Mouse (Mus musculus): ENCODE data around the gene Zfp64. TPM values are rescaled to one million over a fixed set of nuclear protein-coding genes. Genes with fewer than 3 reads are reported as not detected.

Zfp64 gene
- polyA plus RNA-seq, 1 experiment: 28.1 TPM

GRCm38 (mm10) chr2:168960814-168961213 lies 5.4 kb upstream of the Zfp64 start:
- TF ChIP-seq FOSL1 (IDR thresholded peaks at IDR 0.05; ENCODE audit: insufficient read depth, low read length, poor library complexity, severe bottlenecking) (no peak), MAX (IDR thresholded peaks at IDR 0.05) (no peak), USF1 (IDR thresholded peaks at IDR 0.05; ENCODE audit: low read depth) (no peak), MYOD1 (IDR thresholded peaks at IDR 0.05; ENCODE audit: control insufficient read depth, insufficient read length, low read depth) (no peak), CTCF (IDR thresholded peaks at IDR 0.05; ENCODE audit: control insufficient read depth, insufficient read depth, insufficient read length) (no peak), CEBPB (IDR thresholded peaks at IDR 0.05; ENCODE audit: low read depth) (no peak), MYOG (IDR thresholded peaks at IDR 0.05; ENCODE audit: control insufficient read depth, extremely low read depth, insufficient read length) (no peak)
- H3K79me3 ChIP-seq (ENCODE audit: low read depth): no peaks in the 10 kb centered on the region
- H3K36me3 ChIP-seq (ENCODE audit: control insufficient read depth, insufficient read depth): no peaks in the 10 kb centered on the region
- no peak overlapping the region for H3K4me3 ChIP-seq (ENCODE audit: insufficient read depth, poor library complexity, severe bottlenecking)
- no peak overlapping the region for H3ac ChIP-seq (ENCODE audit: control insufficient read depth, insufficient read length, low read depth)
- no peaks in the 10 kb centered on the region for H3K79me2 ChIP-seq (ENCODE audit: control insufficient read depth, insufficient read depth)
- H3K27me3 ChIP-seq (ENCODE audit: control insufficient read depth, insufficient read depth, insufficient read length): peaks cover under 1% of the 10 kb centered on the region

GRCm38 (mm10) chr2:168959339-168959885 lies 4.0 kb upstream of the Zfp64 start:
- no peak overlapping the region for H3ac ChIP-seq (ENCODE audit: control insufficient read depth, insufficient read length, low read depth)
- no peaks in the 10 kb centered on the region for H3K27me3 ChIP-seq (ENCODE audit: control insufficient read depth, insufficient read depth, insufficient read length)
- peaks cover 5% of the 10 kb centered on the region for H3K79me3 ChIP-seq (ENCODE audit: low read depth)
- TF ChIP-seq CEBPB (IDR thresholded peaks at IDR 0.05; ENCODE audit: low read depth): no peak
- no peak for TF ChIP-seq CTCF (IDR thresholded peaks at IDR 0.05; ENCODE audit: control insufficient read depth, insufficient read depth, insufficient read length)
- TF ChIP-seq MYOD1 (IDR thresholded peaks at IDR 0.05; ENCODE audit: control insufficient read depth, insufficient read length, low read depth): no peak
- no peak for TF ChIP-seq USF1 (IDR thresholded peaks at IDR 0.05; ENCODE audit: low read depth)
- TF ChIP-seq FOSL1 (IDR thresholded peaks at IDR 0.05; ENCODE audit: insufficient read depth, low read length, poor library complexity, severe bottlenecking): no peak
- TF ChIP-seq MAX (IDR thresholded peaks at IDR 0.05): no peak
- no peak for TF ChIP-seq MYOG (IDR thresholded peaks at IDR 0.05; ENCODE audit: control insufficient read depth, extremely low read depth, insufficient read length)
- no peak overlapping the region for H3K4me3 ChIP-seq (ENCODE audit: insufficient read depth, poor library complexity, severe bottlenecking)
- H3K36me3 ChIP-seq (ENCODE audit: control insufficient read depth, insufficient read depth): no peaks in the 10 kb centered on the region
- H3K79me2 ChIP-seq (ENCODE audit: control insufficient read depth, insufficient read depth): peaks cover 7% of the 10 kb centered on the region

- H3K27me3 ChIP-seq (ENCODE audit: control insufficient read depth, insufficient read depth, insufficient read length): no peaks in the 10 kb centered on the region
- peaks cover 12% of the 10 kb centered on the region for H3K36me3 ChIP-seq (ENCODE audit: control insufficient read depth, insufficient read depth)
- TF ChIP-seq CTCF (IDR thresholded peaks at IDR 0.05; ENCODE audit: control insufficient read depth, insufficient read depth, insufficient read length): no peak
- TF ChIP-seq MYOD1 (IDR thresholded peaks at IDR 0.05; ENCODE audit: control insufficient read depth, insufficient read length, low read depth): no peak
- no peak for TF ChIP-seq MYOG (IDR thresholded peaks at IDR 0.05; ENCODE audit: control insufficient read depth, extremely low read depth, insufficient read length)
- TF ChIP-seq CEBPB (IDR thresholded peaks at IDR 0.05; ENCODE audit: low read depth): no peak
- TF ChIP-seq USF1 (IDR thresholded peaks at IDR 0.05; ENCODE audit: low read depth): no peak
- TF ChIP-seq FOSL1 (IDR thresholded peaks at IDR 0.05; ENCODE audit: insufficient read depth, low read length, poor library complexity, severe bottlenecking): no peak
- no peak for TF ChIP-seq MAX (IDR thresholded peaks at IDR 0.05)
- H3ac ChIP-seq (ENCODE audit: control insufficient read depth, insufficient read length, low read depth): no peak overlapping the region
- peaks cover 30% of the 10 kb centered on the region for H3K79me3 ChIP-seq (ENCODE audit: low read depth)
- no peak overlapping the region for H3K4me3 ChIP-seq (ENCODE audit: insufficient read depth, poor library complexity, severe bottlenecking)
- H3K79me2 ChIP-seq (ENCODE audit: control insufficient read depth, insufficient read depth): peaks cover 42% of the 10 kb centered on the region
Measured at GRCm38 (mm10) chr2:168955850-168956346, 511 bp upstream of the Zfp64 start.

GRCm38 (mm10) chr2:168954376-168954775 lies 1.0 kb downstream of the Zfp64 start:
- peaks cover 27% of the 10 kb centered on the region for H3K36me3 ChIP-seq (ENCODE audit: control insufficient read depth, insufficient read depth)
- H3K4me3 ChIP-seq (ENCODE audit: insufficient read depth, poor library complexity, severe bottlenecking): peak overlapping the region; percentile 91
- peaks cover 48% of the 10 kb centered on the region for H3K79me2 ChIP-seq (ENCODE audit: control insufficient read depth, insufficient read depth)
- peak overlapping the region; percentile 82 for H3ac ChIP-seq (ENCODE audit: control insufficient read depth, insufficient read length, low read depth)
- TF ChIP-seq MYOG (IDR thresholded peaks at IDR 0.05; ENCODE audit: control insufficient read depth, extremely low read depth, insufficient read length) (no peak), CEBPB (IDR thresholded peaks at IDR 0.05; ENCODE audit: low read depth) (no peak), MAX (IDR thresholded peaks at IDR 0.05) (no peak)
- peaks cover 30% of the 10 kb centered on the region for H3K79me3 ChIP-seq (ENCODE audit: low read depth)
- H3K27me3 ChIP-seq (ENCODE audit: control insufficient read depth, insufficient read depth, insufficient read length): no peaks in the 10 kb centered on the region

GRCm38 (mm10) chr2:168948506-168948905 lies 6.9 kb downstream of the Zfp64 start:
- H3K79me3 ChIP-seq (ENCODE audit: low read depth): peaks cover 17% of the 10 kb centered on the region
- peaks cover 32% of the 10 kb centered on the region for H3K79me2 ChIP-seq (ENCODE audit: control insufficient read depth, insufficient read depth)
- H3ac ChIP-seq (ENCODE audit: control insufficient read depth, insufficient read length, low read depth): no peak overlapping the region
- H3K4me3 ChIP-seq (ENCODE audit: insufficient read depth, poor library complexity, severe bottlenecking): no peak overlapping the region
- H3K36me3 ChIP-seq (ENCODE audit: control insufficient read depth, insufficient read depth): peaks cover 61% of the 10 kb centered on the region
- TF ChIP-seq MYOG (IDR thresholded peaks at IDR 0.05; ENCODE audit: control insufficient read depth, extremely low read depth, insufficient read length): no peak
- no peak for TF ChIP-seq MYOD1 (IDR thresholded peaks at IDR 0.05; ENCODE audit: control insufficient read depth, insufficient read length, low read depth)
- no peak for TF ChIP-seq CTCF (IDR thresholded peaks at IDR 0.05; ENCODE audit: control insufficient read depth, insufficient read depth, insufficient read length)
- no peak for TF ChIP-seq CEBPB (IDR thresholded peaks at IDR 0.05; ENCODE audit: low read depth)
- no peak for TF ChIP-seq FOSL1 (IDR thresholded peaks at IDR 0.05; ENCODE audit: insufficient read depth, low read length, poor library complexity, severe bottlenecking)
- no peak for TF ChIP-seq MAX (IDR thresholded peaks at IDR 0.05)
- TF ChIP-seq USF1 (IDR thresholded peaks at IDR 0.05; ENCODE audit: low read depth): no peak
- no peaks in the 10 kb centered on the region for H3K27me3 ChIP-seq (ENCODE audit: control insufficient read depth, insufficient read depth, insufficient read length)

GRCm38 (mm10) chr2:168947663-168948062 lies 7.7 kb downstream of the Zfp64 start:
- Histone ChIP-seq H3K27me3 (ENCODE audit: control insufficient read depth, insufficient read depth, insufficient read length) (no peaks in the 10 kb centered on the region), H3K79me3 (ENCODE audit: low read depth) (peaks cover 9% of the 10 kb centered on the region), H3ac (ENCODE audit: control insufficient read depth, insufficient read length, low read depth) (no peak overlapping the region), H3K79me2 (ENCODE audit: control insufficient read depth, insufficient read depth) (peaks cover 24% of the 10 kb centered on the region), H3K4me3 (ENCODE audit: insufficient read depth, poor library complexity, severe bottlenecking) (no peak overlapping the region), H3K36me3 (ENCODE audit: control insufficient read depth, insufficient read depth) (peaks cover 61% of the 10 kb centered on the region)
- TF ChIP-seq FOSL1 (IDR thresholded peaks at IDR 0.05; ENCODE audit: insufficient read depth, low read length, poor library complexity, severe bottlenecking) (no peak), CEBPB (IDR thresholded peaks at IDR 0.05; ENCODE audit: low read depth) (no peak), MYOD1 (IDR thresholded peaks at IDR 0.05; ENCODE audit: control insufficient read depth, insufficient read length, low read depth) (no peak), USF1 (IDR thresholded peaks at IDR 0.05; ENCODE audit: low read depth) (no peak), MYOG (IDR thresholded peaks at IDR 0.05; ENCODE audit: control insufficient read depth, extremely low read depth, insufficient read length) (no peak), MAX (IDR thresholded peaks at IDR 0.05) (no peak), CTCF (IDR thresholded peaks at IDR 0.05; ENCODE audit: control insufficient read depth, insufficient read depth, insufficient read length) (no peak)

Data from C2C12 (cell line).